Mouse (Mus musculus): ENCODE data around the gene Tuba4a.
"Not testable (repeated sequence)": the region's sequence is repeated elsewhere in the genome, so short reads cannot be mapped to it uniquely, and the experiment has no call there.

Gene Tuba4a

DNA sequence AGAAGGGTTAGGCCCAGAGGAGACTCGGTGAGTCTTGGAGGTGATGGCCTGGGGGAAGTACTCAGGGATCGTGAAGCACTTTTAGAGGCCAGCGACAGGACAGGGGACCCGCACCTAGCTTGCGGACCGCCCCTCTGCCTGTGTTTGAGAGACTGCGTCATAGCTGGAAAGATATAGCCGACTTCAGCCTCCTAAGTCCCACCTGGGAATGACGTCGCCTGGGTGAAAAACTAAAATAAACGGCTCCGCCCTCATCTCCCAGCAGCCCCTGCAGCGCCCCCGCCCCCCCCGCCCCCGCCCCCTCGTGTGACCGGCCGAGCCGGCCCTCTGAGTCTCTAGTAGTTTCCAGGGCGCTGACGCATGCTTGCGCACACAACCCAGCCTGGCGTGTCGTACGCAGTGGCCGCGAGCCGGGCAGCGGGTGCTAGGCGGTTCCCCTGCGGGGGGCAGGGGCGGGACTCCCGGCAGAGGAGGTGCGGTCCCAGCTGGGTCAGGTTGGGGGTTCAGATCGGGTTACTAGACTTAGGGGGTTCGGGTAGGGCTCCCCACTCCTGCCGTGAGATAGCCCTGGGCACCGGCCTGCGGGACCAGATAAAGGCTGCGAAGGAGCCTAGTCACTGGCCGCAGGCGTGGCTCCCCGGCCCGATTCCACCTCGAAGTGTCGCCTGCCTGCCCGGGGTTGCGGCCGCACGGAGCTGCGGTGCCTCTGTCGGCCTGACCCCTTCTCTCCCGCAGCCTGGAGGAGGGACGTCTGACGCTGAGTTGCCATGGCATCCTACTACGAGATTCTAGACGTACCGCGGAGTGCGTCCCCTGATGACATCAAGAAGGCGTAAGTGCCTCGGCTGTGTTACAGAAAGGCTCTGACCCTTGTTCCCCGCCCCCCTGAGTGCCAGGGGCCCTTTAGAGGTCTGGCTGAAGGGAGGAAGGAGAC is 16.7 kb upstream of the Tuba4a start, which contains the start of gene Dnajb2:
TSS of gene Dnajb2 (plus strand) at position 290 of the 934 bp plus-strand sequence.
- DNase-seq (ENCODE audit: low spot score), result peak; percentile 94

DNA sequence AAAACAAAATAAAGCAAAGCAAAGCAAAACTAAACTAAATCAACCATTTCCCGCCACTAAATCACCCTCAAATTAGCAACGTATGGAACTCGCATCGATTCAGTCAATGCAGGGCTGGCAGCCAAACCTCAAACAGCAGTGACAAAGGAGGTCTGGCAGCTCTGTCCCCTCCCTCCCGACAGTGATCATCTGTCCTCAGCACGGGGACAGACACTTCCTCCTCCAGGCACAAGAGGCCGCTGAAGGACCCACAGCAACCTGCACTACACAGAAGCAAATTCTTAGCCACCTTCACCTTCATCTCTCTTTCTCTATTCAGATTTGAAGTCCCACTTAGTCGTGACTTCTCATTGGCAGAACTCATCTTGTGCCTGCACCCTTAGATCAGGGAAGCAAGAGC is 14.9 kb upstream of the Tuba4a start:
- peak; percentile 56 for DNase-seq (ENCODE audit: low spot score)

DNA sequence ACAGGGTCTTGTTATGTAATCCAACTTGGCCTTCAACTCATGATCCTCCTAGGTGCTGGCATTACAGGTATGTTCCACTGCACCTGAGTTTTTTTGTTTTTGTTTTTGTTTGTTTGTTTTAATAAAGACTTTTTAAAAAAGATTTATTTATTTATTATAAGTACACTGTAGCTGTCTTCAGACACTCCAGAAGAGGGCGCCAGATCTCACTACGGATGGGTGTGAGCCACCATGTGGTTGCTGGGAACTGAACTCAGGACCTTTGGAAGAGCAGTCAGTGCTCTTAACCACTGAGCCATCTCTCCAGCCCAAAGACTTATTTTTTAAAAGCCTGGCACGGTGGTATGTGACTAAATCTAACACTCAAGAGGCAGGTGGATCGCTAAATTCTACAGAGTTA is 12.8 kb upstream of the Tuba4a start:
- not testable (repeated sequence) for DNase-seq (ENCODE audit: low spot score)

GRCm38 (mm10) chr1:75231664-75232152 is 12.0 kb upstream of the Tuba4a start, which contains the start of gene A630095N17Rik:
Gene A630095N17Rik (minus strand): TSS chr1:75232102.
- DNase-seq (ENCODE audit: low spot score), result no peak

GRCm38 (mm10) chr1:75231224-75231623 is 11.6 kb upstream of the Tuba4a start:
- no peak for DNase-seq (ENCODE audit: low spot score)

- no peak for DNase-seq (ENCODE audit: low spot score)
Measured at GRCm38 (mm10) chr1:75230335-75230994, 10.8 kb upstream of the Tuba4a start.

DNA sequence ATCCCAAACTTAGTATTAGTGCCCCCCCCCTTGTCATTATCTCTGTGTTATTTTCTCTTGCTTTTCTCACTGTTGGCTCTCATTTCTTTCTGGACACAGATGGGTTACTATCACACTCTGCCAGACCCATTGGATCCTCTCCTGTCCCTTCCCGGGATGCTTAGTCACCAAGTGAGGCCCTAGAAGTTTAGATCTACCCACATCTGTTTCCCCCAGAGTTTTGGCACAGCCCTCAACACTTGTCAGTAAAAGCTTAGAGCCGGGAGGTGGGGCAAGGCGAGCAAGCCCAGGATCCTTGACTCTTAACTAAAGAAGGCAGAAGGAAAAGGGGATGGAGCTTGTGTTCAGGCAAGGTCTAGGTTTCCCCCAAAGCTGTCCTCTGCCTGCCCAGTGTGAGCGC is 9.5 kb upstream of the Tuba4a start:
- no peak for DNase-seq (ENCODE audit: low spot score)

- no peak for DNase-seq (ENCODE audit: low spot score)
Measured at GRCm38 (mm10) chr1:75227653-75228052, 8.0 kb upstream of the Tuba4a start.

- DNase-seq (ENCODE audit: low spot score), result no peak
Measured at GRCm38 (mm10) chr1:75226138-75226537, 6.5 kb upstream of the Tuba4a start.

DNA sequence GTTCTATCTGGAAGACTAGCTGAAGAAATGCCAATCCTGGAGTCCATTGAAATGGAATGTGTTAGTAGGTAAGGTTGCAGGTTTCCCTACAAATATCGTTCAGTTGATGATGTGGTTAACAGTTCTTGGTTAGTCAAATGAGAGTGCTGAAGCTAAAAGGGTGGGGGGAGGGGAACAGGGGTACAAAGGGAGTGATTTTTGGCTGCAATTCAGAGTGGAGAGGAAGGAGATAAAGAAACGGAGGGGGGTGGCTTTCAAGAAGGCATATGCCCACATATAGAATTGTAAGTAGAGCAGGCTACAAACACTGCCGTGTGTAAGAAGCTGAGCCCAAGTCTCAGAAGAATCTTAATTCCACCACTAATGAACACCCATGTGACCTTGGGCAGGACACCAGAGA is 5.8 kb upstream of the Tuba4a start:
- DNase-seq (ENCODE audit: low spot score), result no peak

DNA sequence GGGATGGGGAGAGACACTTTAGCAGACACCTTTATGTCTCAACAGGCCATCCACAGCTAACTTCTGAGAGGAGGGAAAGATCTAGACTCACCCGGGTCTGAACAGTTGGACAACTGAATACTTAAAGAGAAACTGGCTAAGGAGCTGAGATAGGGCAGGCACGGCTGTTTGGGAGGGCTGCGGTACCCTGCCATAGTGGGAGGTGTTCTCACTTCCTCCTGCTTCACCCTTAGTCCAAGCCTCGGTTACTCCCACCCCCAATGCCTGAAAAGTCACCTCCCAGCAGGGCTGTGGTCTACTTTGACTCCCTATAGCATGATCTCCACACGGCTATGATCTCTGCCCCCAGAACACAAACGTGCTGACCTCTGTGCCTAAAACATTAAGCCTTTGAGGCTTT is 3.9 kb upstream of the Tuba4a start:
- DNase-seq (ENCODE audit: low spot score), result no peak

DNA sequence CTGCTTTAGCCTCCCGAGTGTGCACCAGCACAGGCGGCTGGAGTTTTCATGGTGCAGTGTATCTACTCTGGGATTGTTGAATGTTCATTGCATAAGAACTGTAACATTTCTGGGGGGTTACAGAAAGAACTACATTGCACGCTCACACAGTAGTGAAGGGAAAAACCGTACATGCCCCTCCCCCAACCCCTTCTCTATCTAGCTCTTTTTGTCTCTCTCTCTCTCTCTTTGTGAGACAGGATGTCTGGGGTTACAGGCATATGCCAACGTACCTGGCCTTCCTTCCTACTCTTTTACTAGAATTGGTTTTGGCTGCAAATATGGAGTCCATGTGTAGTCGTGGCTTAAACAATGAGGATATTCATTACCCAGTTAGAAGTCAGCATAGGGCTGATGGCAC is 3.3 kb upstream of the Tuba4a start:
- no peak for DNase-seq (ENCODE audit: low spot score)

GRCm38 (mm10) chr1:75221538-75221937 is 1.9 kb upstream of the Tuba4a start:
- no peak for DNase-seq (ENCODE audit: low spot score)

GRCm38 (mm10) chr1:75219078-75219477 is 587 bp downstream of the Tuba4a start:
- DNase-seq (ENCODE audit: low spot score), result peak; percentile 91

DNA sequence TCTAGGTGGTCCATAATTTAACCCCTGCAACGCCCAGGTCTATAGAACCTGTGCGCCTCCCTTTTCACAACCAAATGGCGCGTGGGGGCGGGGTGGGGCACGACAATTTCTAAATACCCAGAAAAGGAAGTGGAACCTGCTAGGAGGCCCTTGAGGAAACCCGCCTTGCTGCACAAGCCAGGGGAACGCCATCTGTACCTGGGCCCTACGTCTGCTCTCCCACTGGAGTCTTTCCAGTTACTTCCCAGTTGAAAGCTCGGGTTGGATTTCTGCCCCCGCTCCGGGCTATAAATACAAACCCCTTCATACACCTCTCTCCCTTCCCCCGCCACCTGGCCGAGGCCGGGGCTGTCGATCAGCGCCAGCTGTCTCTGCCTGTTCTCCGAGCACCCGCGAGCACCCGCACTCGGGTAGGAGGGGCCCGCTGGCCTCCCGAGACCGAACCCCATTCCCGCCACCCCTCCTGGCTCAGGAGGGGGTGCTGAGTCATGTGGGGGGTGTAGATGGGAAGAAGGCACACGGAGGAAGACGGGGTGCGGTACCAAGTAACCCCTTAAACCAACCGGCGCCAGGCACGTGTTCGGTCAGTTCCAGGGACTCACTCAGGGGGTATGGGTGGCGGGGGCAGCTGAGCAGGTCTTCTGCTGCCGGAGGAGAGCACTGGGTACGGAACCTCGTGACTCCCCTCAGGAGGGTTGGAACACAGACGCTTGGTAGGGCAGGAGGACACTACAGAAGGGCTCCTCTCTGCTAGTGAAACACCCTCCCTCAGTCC is 1.3 kb downstream of the Tuba4a start:
- DNase-seq (ENCODE audit: low spot score), result no peak

DNA sequence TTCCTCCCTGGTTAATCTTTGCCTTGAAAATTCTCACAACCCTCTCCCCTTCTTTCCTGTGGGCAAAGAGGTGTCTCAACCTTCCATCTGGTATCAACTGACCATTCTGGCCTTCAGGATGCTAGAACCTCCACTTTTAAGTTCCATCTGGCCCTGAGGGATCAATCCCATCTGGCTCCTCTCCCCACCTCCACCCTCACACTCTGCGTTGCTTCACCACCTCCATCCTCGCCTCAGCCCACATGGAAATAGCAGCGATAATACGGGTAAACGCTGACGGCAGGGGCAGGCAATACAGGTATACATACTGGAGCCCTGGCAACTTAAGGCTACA is 1.8 kb downstream of the Tuba4a start:
- no peak for DNase-seq (ENCODE audit: low spot score)

GRCm38 (mm10) chr1:75216797-75217585 is 2.7 kb downstream of the Tuba4a start:
- DNase-seq (ENCODE audit: low spot score), result no peak

GRCm38 (mm10) chr1:75215785-75216184 is 3.9 kb downstream of the Tuba4a start:
- no peak for DNase-seq (ENCODE audit: low spot score)

DNA sequence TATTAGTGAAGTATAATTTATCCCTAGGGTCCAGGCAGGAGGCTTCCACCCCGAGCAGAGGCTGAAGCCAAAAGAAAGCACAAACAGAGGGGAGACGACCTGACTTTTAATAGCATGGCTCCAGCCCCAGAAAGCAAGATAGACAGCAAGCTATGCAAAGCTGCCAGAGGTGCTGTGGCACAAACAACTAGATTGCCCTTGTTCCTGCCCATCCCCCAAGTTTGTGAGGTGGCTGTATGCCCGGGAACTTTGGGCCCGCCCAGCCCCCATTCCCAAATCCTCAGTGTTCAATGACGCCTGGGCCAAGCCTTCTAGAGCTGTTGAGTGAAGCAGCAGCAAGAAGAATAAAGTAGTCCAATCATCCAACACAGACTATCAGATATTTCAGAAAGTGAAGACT is 4.8 kb downstream of the Tuba4a start:
- no peak for DNase-seq (ENCODE audit: low spot score)

- no peak for DNase-seq (ENCODE audit: low spot score)
Measured at GRCm38 (mm10) chr1:75214442-75214841, 5.2 kb downstream of the Tuba4a start.

DNA sequence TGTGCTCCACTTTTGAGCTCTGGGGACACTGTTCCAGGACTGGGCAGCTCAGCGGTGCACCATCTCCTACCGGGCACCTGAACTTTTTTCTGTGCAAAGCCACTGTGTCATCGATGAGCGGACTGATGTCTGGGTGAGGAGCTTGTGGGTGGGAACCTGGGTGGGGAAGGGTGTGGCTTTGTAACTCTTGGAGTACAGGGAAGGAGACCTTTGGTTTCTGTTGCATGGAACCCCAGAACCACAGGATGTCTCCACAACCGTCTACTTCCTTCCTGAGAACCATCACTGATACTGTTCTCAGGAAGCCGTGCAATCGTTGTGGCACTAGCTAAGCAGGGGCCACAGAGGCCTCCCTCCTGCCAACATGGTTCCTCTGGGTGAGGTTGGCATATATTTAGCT is 6.6 kb downstream of the Tuba4a start:
- no peak for DNase-seq (ENCODE audit: low spot score)

GRCm38 (mm10) chr1:75212542-75212941 is 7.1 kb downstream of the Tuba4a start:
- DNase-seq (ENCODE audit: low spot score), result no peak

All from yolk sac, embryonic 10.5 days (tissue).